Mouse (Mus musculus): Measurements from ENCODE around the gene Naa10. TPM values are rescaled to one million over a fixed set of nuclear protein-coding genes. Genes with fewer than 3 reads are reported as not detected.

Gene Naa10
- 44.6 and 46.8 TPM in 2 replicates for total RNA-seq (2014; rRNA removed)
- 51.7 and 55.9 TPM in 2 replicates for polyA plus RNA-seq (2012; rRNA removed)

GRCm38 (mm10) chrX:73921823-73922549 is at the start of gene Naa10, which contains the start of gene Arhgap4:
Naa10 (minus strand) TSS chrX:73921944.
Arhgap4 (minus strand) TSS chrX:73921870.
- Histone ChIP-seq H3K9ac (ENCODE audit: low read depth, low read length) (peak within 1 kb of the TSS; percentile 80), H3K27ac (replicated peaks; ENCODE audit: insufficient read depth, low read depth, low read length) (peak within 1 kb of the TSS; percentile 55), H3K4me1 (ENCODE audit: control insufficient read depth, insufficient read depth, low read length) (peaks cover 4% of the 10 kb centered on the region; the same call in 1 of the 2 replicates), H3K36me3 (ENCODE audit: control insufficient read depth, insufficient read depth, low read length) (peaks cover 7% of the 10 kb centered on the region; the same call in 1 of the 2 replicates), H3K79me2 (ENCODE audit: control insufficient read depth, insufficient read depth, low read length) (no peaks in the 10 kb centered on the region), H3K4me3 (ENCODE audit: insufficient read depth, low read depth, low read length) (peak within 1 kb of the TSS; percentile 87), H3K27me3 (ENCODE audit: control insufficient read depth, insufficient read depth, low read length) (no peaks in the 10 kb centered on the region)
- no peak for TF ChIP-seq CTCF (IDR thresholded peaks at IDR 0.05; ENCODE audit: low read depth, low read length)
- TF ChIP-seq POLR2A (IDR thresholded peaks at IDR 0.05; ENCODE audit: extremely low read depth, insufficient read depth, low read length) = no peak
- DNase-seq (ENCODE audit: extremely low read depth, low read depth, low spot score) = peak; percentile 79
- WGBS = under 1% methylated on average over 43 of the region's 43 CpGs

DNA sequence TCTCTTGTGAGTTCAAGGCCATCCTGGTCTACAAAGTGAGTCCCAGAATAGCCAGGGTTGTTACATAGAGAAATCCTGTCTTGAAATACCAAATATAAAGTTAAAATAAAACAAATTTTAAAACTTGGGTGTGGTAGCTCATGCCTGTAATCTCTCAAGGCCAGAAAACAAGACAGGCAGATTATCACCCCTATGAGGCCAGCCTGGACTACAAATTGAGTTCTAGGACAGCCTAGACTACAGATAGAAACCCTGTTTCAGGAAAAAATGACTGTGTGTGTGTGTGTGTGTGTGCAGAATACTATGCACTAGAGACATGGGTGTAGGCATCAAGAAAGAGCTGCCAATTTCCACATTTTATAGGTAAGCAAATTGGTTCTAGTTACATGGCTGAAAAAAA is 49.0 kb upstream of the Naa10 start:
- Histone ChIP-seq H3K9ac (ENCODE audit: low read depth, low read length) (no peak overlapping the region), H3K4me1 (ENCODE audit: control insufficient read depth, insufficient read depth, low read length) (no peaks in the 10 kb centered on the region), H3K27me3 (ENCODE audit: control insufficient read depth, insufficient read depth, low read length) (no peaks in the 10 kb centered on the region), H3K27ac (replicated peaks; ENCODE audit: insufficient read depth, low read depth, low read length) (no peak overlapping the region), H3K4me3 (ENCODE audit: insufficient read depth, low read depth, low read length) (no peak overlapping the region), H3K79me2 (ENCODE audit: control insufficient read depth, insufficient read depth, low read length) (peaks cover under 1% of the 10 kb centered on the region; the same call in 1 of the 2 replicates), H3K36me3 (ENCODE audit: control insufficient read depth, insufficient read depth, low read length) (no peaks in the 10 kb centered on the region)
- DNase-seq (ENCODE audit: extremely low read depth, low read depth, low spot score) = no peak
- no peak for TF ChIP-seq CTCF (IDR thresholded peaks at IDR 0.05; ENCODE audit: low read depth, low read length)
- no peak for TF ChIP-seq POLR2A (IDR thresholded peaks at IDR 0.05; ENCODE audit: extremely low read depth, insufficient read depth, low read length)

- H3K36me3 ChIP-seq (ENCODE audit: control insufficient read depth, insufficient read depth, low read length) = no peaks in the 10 kb centered on the region
- TF ChIP-seq POLR2A (IDR thresholded peaks at IDR 0.05; ENCODE audit: extremely low read depth, insufficient read depth, low read length) = no peak
- no peak for TF ChIP-seq CTCF (IDR thresholded peaks at IDR 0.05; ENCODE audit: low read depth, low read length)
- peaks cover 1% of the 10 kb centered on the region for H3K4me1 ChIP-seq (ENCODE audit: control insufficient read depth, insufficient read depth, low read length)
- no peaks in the 10 kb centered on the region for H3K27me3 ChIP-seq (ENCODE audit: control insufficient read depth, insufficient read depth, low read length)
- H3K79me2 ChIP-seq (ENCODE audit: control insufficient read depth, insufficient read depth, low read length) = peaks cover 2% of the 10 kb centered on the region; the same call in 1 of the 2 replicates
- no peak for DNase-seq (ENCODE audit: extremely low read depth, low read depth, low spot score)
- H3K4me3 ChIP-seq (ENCODE audit: insufficient read depth, low read depth, low read length) = no peak overlapping the region
- H3K9ac ChIP-seq (ENCODE audit: low read depth, low read length) = no peak overlapping the region
- H3K27ac ChIP-seq (replicated peaks; ENCODE audit: insufficient read depth, low read depth, low read length) = no peak overlapping the region
- WGBS = 87% methylated on average over 2 of the region's 2 CpGs
Observed at GRCm38 (mm10) chrX:73969729-73970128, 48.0 kb upstream of the Naa10 start.

- Histone ChIP-seq H3K4me3 (ENCODE audit: insufficient read depth, low read depth, low read length) (no peak overlapping the region), H3K27ac (replicated peaks; ENCODE audit: insufficient read depth, low read depth, low read length) (no peak overlapping the region), H3K9ac (ENCODE audit: low read depth, low read length) (no peak overlapping the region), H3K27me3 (ENCODE audit: control insufficient read depth, insufficient read depth, low read length) (no peaks in the 10 kb centered on the region), H3K4me1 (ENCODE audit: control insufficient read depth, insufficient read depth, low read length) (peaks cover 4% of the 10 kb centered on the region), H3K36me3 (ENCODE audit: control insufficient read depth, insufficient read depth, low read length) (no peaks in the 10 kb centered on the region), H3K79me2 (ENCODE audit: control insufficient read depth, insufficient read depth, low read length) (peaks cover 2% of the 10 kb centered on the region; the same call in 1 of the 2 replicates)
- TF ChIP-seq CTCF (IDR thresholded peaks at IDR 0.05; ENCODE audit: low read depth, low read length) (no peak), POLR2A (IDR thresholded peaks at IDR 0.05; ENCODE audit: extremely low read depth, insufficient read depth, low read length) (no peak)
- 100% methylated on average over 1 of the region's 1 CpGs for WGBS
- DNase-seq (ENCODE audit: extremely low read depth, low read depth, low spot score) = no peak
Observed at GRCm38 (mm10) chrX:73969167-73969566, 47.4 kb upstream of the Naa10 start.

DNA sequence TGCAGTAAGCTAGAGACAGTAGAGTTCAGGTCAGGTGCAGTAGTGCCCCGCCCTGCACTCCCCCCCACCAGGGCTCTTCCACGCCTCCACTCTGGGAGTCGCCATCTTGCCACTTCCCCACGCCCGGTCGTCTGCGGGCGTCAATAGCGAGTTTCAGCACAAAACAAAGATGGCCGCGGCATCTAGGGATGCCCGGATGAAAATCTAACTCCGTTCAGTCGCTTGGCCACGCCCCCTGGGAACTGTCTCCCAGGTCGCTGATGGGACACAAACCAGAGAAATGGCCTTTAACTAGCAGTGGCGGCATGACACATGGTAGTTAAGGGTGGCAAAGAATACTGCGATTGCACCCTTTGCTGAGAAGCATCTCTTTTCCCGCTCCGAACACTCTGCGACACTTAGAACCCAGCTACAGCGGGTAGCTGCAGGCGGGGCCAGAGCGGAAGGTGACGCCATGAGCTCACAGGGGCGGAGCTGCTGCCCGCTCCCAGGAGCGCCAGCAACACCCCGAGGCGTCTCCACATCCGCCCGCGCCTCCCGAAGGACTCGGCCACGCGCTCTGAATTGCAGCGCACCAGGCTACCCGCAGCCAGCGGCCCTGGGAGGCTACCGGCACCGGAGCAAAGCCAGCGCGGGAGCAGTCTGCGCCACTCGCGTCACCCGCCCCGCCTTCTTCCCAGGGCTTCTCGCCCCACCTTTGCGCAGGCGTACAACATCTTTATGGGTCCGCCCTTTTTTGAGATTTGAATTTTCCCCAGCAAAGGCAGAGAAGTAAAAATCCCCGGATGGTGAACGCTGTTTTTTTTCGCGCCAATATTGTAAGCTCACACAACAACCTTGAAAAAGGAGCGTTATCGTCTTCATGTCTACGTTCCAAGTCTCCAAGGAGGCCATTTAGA is 45.7 kb upstream of the Naa10 start:
- H3K4me3 ChIP-seq (ENCODE audit: insufficient read depth, low read depth, low read length) = peak overlapping the region; percentile 88
- peak; percentile 79 for DNase-seq (ENCODE audit: extremely low read depth, low read depth, low spot score)
- no peaks in the 10 kb centered on the region for H3K36me3 ChIP-seq (ENCODE audit: control insufficient read depth, insufficient read depth, low read length)
- H3K79me2 ChIP-seq (ENCODE audit: control insufficient read depth, insufficient read depth, low read length) = peaks cover 2% of the 10 kb centered on the region; the same call in 1 of the 2 replicates
- H3K27ac ChIP-seq (replicated peaks; ENCODE audit: insufficient read depth, low read depth, low read length) = peak overlapping the region; percentile 88
- WGBS = 0% methylated on average over 59 of the region's 60 CpGs
- H3K9ac ChIP-seq (ENCODE audit: low read depth, low read length) = peak overlapping the region; percentile 98
- TF ChIP-seq CTCF (IDR thresholded peaks at IDR 0.05; ENCODE audit: low read depth, low read length) (no peak), POLR2A (IDR thresholded peaks at IDR 0.05; ENCODE audit: extremely low read depth, insufficient read depth, low read length) (peak; percentile 68; the same call in 1 of the 2 replicates)
- peaks cover 4% of the 10 kb centered on the region for H3K4me1 ChIP-seq (ENCODE audit: control insufficient read depth, insufficient read depth, low read length)
- no peaks in the 10 kb centered on the region for H3K27me3 ChIP-seq (ENCODE audit: control insufficient read depth, insufficient read depth, low read length)

Measured in liver, adult 2 months (tissue).